Mouse (Mus musculus): Measurements from ENCODE around the gene Fam217a.
"Not testable (repeated sequence)": the region's sequence is repeated elsewhere in the genome, so short reads cannot be mapped to it uniquely, and the experiment has no call there.

Gene Fam217a

DNA sequence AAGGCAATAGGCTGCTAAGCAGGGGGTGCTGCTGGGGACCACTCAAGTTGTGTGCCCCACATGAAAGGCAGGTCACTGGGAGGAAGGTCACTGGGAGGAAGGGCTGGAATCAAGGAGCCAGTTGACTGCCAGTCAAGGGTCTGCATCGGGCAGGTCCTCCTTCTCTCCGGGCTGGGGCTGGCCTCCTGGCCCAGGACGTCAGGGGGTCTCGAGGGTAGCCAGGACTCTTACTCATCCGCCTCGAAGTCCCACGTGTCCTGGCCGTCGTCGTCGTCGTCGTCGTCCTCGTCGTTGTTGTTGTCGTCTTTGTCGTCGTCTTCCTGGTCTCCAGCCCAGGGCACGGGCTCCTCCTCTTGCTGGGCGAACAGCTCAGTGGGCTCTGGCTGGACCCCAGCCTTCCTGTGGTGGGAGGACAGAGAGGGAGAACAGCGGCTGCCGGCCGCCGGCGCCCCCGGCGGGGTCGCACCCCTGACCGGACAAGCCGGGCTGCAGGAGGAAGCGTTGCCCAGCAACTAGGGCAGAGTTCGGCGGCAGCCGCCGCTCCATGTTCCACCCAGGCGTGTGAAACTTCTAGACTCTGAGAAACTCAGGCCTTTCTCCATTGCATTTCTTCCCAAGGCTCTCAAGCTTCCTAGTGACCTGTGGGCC is 7.5 kb downstream of the Fam217a start:
- H3K36me3 ChIP-seq (ENCODE audit: control insufficient read depth, insufficient read depth, low read length, poor library complexity, severe bottlenecking): no peaks in the 10 kb centered on the region
- DNase-seq (ENCODE audit: low read depth, low spot score): peak; percentile 15

DNA sequence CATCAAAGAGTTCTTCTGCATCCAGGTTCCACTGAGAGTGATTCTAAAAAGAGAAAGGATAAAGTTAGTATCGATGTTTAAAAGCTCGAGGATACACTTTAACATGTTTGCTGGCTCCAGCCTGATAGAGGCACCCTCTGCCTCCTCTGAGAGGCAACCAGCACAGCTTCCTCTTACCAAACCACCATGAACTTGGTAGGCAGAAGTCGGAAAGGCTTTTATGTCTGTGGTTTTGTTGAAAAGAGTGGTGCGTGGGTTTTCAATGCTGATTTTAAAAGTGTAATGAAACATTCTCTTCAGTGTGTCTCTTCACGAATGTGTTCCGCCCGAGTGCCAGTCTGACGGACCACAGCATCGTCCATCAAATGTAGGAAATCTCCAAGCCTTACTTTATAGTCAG is 9.5 kb downstream of the Fam217a start:
- Histone ChIP-seq H3K36me3 (ENCODE audit: control insufficient read depth, insufficient read depth, low read length, poor library complexity, severe bottlenecking) (no peaks in the 10 kb centered on the region), H3K27me3 (ENCODE audit: control insufficient read depth, insufficient read depth, low read length, poor library complexity, severe bottlenecking) (no peaks in the 10 kb centered on the region)
- peak; percentile 29 for DNase-seq (ENCODE audit: low read depth, low spot score)

More for the DNA sequence above, 7.5 kb downstream of the Fam217a start:
- H3K27me3 ChIP-seq (ENCODE audit: control insufficient read depth, insufficient read depth, low read length, poor library complexity, severe bottlenecking): no peaks in the 10 kb centered on the region

DNA sequence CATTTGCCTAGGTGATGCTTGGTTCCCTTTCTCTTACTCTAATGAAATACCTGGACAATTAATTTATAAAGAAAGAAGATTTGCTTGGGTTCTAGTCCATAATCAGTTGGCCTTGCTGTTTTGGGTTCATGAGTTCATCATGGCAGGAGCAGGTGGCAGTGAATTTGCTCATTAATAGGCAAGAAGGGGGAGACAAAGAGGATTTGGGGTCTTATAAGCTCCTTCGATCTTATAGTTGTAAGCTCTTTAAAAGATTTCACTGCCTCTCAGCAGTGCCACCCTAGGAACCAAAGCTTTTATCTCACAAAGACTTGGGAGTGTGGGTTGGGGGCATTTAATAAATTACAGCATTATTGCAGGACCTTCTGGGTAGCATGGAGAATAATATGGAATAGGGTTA is 31.2 kb downstream of the Fam217a start:
- no peak for DNase-seq (ENCODE audit: low read depth, low spot score)
- Histone ChIP-seq H3K27me3 (ENCODE audit: control insufficient read depth, insufficient read depth, low read length, poor library complexity, severe bottlenecking) (no peaks in the 10 kb centered on the region), H3K36me3 (ENCODE audit: control insufficient read depth, insufficient read depth, low read length, poor library complexity, severe bottlenecking) (peaks cover 34% of the 10 kb centered on the region)

DNA sequence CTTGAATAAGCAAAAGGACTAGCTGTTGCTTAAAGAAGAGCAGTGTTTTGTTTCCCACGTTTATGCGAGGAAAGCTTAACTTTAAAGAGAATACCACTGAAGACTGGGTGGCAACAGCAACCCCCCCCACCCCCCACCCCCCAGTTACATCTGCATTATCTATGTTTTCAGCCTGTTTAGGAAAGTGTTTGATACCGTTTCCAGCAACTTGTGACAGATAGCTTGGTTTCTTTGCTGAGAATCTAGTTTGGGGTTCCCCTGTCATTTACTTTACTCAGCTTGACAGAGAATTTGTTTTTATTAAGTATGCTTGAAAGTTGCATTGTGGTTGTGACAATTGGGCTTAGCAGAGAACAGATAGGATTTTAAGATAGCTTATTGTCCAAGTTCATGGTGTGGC is 47.6 kb downstream of the Fam217a start:
- Histone ChIP-seq H3K36me3 (ENCODE audit: control insufficient read depth, insufficient read depth, low read length, poor library complexity, severe bottlenecking) (no peaks in the 10 kb centered on the region), H3K27me3 (ENCODE audit: control insufficient read depth, insufficient read depth, low read length, poor library complexity, severe bottlenecking) (no peaks in the 10 kb centered on the region)
- DNase-seq (ENCODE audit: low read depth, low spot score): no peak

DNA sequence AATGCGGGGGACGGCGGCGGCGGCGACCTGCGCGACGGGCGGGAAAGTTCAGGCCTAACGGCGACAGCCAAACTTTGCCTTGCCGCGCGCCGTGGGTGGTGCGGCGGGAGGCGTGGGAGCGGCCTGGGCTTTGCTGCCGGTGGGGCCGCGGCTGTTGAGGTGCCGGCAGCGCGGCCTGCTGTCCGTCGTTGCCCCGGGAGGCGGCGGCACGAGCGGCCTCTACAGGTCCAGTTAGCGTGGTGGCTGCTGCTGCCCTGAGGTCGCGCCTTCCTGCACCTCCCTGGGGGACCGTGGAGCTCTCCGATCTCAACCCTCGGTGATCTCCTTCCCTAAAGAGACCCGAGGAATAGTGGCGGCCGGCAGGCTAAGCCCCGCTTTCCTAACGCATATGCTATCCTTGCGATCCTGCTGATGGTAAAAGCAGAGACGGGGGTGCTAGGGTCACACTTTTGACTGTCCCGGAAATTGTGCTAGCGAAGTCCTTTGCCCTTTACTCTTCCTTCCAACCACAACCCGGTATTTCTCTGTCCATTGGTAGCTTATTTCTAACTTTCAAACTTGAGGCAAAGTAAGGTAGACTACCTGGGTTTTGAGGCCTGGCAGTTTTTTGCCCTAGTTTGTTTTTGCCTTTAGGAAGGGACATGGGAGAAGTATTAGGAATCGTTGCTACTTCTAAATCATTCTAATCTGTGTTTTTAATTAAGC is 48.2 kb downstream of the Fam217a start:
- Histone ChIP-seq H3K36me3 (ENCODE audit: control insufficient read depth, insufficient read depth, low read length, poor library complexity, severe bottlenecking) (no peaks in the 10 kb centered on the region), H3K27me3 (ENCODE audit: control insufficient read depth, insufficient read depth, low read length, poor library complexity, severe bottlenecking) (no peaks in the 10 kb centered on the region)
- peak; percentile 72 for DNase-seq (ENCODE audit: low read depth, low spot score)

DNA sequence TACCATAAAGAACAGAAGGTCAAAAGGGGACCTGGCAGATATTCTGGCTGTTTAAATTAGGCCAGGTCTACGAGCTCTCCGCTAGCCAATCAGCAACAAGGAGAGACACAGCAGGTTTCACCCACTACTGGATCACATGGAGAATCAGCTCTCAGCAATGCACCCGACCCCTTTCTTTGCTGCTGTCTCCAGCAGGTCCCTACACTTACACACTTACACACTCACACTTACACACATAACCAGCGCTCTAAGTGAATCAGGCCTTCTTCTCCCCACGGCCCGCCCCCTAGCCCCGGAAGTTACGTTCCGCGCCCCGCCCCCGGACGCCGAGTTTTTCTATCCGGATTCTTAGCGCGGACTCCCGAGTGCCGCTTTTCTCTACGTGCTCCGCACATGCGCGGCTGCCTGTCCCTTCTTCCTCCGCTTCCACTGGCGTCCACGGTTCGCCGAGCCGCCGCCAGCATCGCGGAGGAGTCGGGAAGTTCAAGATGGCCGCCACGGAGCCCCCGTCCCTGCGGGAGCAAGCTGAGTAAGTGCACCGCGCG is 48.9 kb downstream of the Fam217a start, which contains the start of gene Prpf4b:
Gene Prpf4b, plus strand, starts transcription at position 137 of the 545 bp plus-strand sequence.
- Histone ChIP-seq H3K27me3 (ENCODE audit: control insufficient read depth, insufficient read depth, low read length, poor library complexity, severe bottlenecking) (no peaks in the 10 kb centered on the region), H3K36me3 (ENCODE audit: control insufficient read depth, insufficient read depth, low read length, poor library complexity, severe bottlenecking) (no peaks in the 10 kb centered on the region)
- DNase-seq (ENCODE audit: low read depth, low spot score): peak; percentile 86

DNA sequence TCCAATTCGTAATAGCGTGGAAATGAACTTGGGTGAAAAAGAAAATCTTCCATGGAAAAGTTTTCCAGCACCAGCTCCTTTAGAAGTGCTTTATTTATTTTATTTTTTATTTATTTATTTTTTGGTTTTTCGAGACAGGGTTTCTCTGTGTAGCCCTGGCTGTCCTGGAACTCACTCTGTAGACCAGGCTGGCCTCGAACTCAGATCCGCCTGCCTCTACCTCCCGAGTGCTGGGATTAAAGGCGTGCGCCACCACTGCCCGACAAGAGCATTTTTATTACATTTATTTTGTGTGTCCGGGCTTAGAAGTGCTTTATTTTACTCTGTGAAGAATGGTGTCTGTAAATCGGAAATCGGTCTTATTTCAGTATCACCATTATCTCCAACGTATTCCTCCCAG is 49.4 kb downstream of the Fam217a start:
- H3K36me3 ChIP-seq (ENCODE audit: control insufficient read depth, insufficient read depth, low read length, poor library complexity, severe bottlenecking); H3K27me3 ChIP-seq (ENCODE audit: control insufficient read depth, insufficient read depth, low read length, poor library complexity, severe bottlenecking); DNase-seq (ENCODE audit: low read depth, low spot score): not testable (repeated sequence)

DNA sequence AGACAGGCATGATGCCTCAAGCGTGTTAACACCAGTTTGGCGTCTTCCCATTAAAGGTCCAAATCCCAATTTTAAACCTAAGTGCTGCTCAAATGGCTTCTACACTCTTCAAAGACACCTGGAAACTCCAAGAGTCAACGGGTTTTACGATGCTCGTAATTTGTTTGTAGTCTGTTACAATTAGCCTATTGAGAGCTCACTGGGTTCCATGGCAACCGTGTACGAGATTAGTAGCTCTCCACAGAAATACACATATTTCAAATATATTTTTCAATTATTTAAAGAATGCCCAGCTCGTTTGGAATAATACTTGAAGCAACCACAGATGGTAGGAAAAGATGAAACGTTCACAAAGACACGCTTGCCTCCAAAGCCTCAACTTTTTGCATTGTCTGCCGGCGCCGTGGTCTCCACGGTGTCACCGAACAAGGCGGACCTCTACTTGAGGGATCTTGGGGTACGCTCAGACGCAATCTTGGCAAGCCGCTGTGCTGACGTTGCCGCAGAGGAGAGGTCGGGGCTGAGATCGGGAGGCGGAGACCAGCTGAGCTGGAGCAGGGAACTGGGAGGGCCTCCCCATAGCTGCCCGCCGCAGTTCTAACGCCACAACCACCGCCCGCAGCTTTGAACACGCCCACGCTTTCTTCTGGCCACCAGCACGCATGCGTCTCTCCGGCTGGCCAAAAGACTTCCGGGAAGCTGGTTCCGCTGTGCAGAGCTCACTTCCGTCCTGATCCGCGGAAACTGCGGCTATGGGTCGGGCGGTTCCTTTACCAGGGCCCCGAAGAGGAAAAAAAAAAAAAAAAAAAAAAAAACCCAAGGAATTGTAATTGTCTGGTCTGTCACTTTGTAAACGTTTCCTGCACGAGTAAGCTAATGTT is 50.1 kb downstream of the Fam217a start:
- H3K36me3 ChIP-seq (ENCODE audit: control insufficient read depth, insufficient read depth, low read length, poor library complexity, severe bottlenecking): no peaks in the 10 kb centered on the region
- peak; percentile 96 for DNase-seq (ENCODE audit: low read depth, low spot score)
- no peaks in the 10 kb centered on the region for H3K27me3 ChIP-seq (ENCODE audit: control insufficient read depth, insufficient read depth, low read length, poor library complexity, severe bottlenecking)

DNA sequence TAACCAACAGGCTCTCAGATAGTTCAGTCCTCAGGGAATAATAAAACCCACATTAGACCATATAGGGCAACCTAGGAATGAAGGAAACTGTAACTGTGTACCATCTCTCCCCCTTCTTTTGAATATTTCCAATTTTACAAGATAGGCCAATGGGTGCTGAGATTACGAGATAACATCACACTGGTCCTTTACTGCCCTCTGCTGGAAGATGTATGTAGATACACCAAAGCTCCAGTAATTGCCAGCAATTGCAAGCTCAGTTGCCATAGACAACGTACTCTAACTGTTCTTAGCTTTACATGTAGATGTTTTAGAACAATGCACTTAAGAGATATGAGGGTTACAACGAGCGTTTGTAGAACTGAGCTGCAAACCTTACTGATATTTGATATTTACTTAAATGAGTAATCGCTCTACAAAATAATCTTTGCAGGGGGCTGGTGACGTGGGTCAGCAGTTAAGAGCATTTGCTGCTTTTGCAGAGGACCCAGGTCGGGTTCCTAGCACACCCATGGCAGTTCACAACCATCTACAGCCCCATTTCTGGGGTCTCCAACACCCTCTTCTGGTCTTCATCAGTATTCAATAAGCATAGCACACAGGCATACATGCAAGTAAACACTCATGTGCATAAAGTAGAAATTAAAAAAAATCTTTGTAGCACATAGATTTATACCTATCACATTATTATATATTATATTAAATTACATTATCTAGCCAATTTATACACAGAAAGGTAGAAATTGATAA is 59.5 kb downstream of the Fam217a start:
- peak; percentile 88 for DNase-seq (ENCODE audit: low read depth, low spot score)
- Histone ChIP-seq H3K36me3 (ENCODE audit: control insufficient read depth, insufficient read depth, low read length, poor library complexity, severe bottlenecking) (no peaks in the 10 kb centered on the region), H3K27me3 (ENCODE audit: control insufficient read depth, insufficient read depth, low read length, poor library complexity, severe bottlenecking) (no peaks in the 10 kb centered on the region)

DNA sequence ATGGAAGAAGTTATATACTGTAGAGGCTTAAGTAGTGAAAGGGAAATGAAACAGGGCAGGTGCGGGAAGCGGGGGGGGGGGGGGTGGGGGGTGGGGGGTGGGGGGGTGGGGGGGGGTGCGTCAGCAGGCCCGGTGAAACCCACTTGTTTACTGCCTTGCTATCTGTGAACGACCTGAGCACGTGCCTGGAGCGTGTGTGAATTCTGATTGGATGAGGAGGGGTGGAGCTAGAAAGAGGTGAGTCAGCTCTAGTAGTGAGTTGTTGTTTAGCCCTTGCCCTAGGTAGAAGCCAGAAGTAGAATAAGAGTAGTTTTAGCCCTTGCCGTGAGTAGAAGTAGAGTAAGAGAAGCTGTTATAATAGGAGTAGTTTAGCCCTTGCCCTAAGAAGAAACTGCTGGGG is 62.9 kb downstream of the Fam217a start:
- peak; percentile 59 for DNase-seq (ENCODE audit: low read depth, low spot score)
- not testable (repeated sequence) for H3K27me3 ChIP-seq (ENCODE audit: control insufficient read depth, insufficient read depth, low read length, poor library complexity, severe bottlenecking); H3K36me3 ChIP-seq (ENCODE audit: control insufficient read depth, insufficient read depth, low read length, poor library complexity, severe bottlenecking)
